In genomic region chr16:42277713-42278112, GRCm38 (mm10) we compare ENCODE assay signal across 17 mouse cellular contexts.
"Had no signal": no experiment of that assay in that cellular context is flagged by ENCODE, and none has a peak within 500 bp of the region (broad histone marks: within the 10 kb centered on the region; RNA-seq: fewer than 3 reads in every experiment).

No protein-coding gene starts in this region.

- H3K4me2 ChIP-seq: lung, embryonic 14.5 days; midbrain, embryonic 11.5 days; midbrain, embryonic 13.5 days; neural tube, embryonic 13.5 days; neural tube, embryonic 15.5 days had no signal

- DNase-seq: lung, adult 18-20 months; lung, embryonic 14.5 days; lung, postnatal 10 days; lung, postnatal 4 days; retina, postnatal 1 day; right cerebral cortex, adult 18-20 months; right cerebral cortex, postnatal 25 days; right cerebral cortex, postnatal 4 days; spleen, adult 18-20 months; thymus, adult 18-20 months; thymus, postnatal 14 days; thymus, postnatal 36 days had no signal

- H3K27me3 ChIP-seq: midbrain, embryonic 13.5 days; neural tube, embryonic 13.5 days; neural tube, embryonic 15.5 days had no signal

- H3K4me3 ChIP-seq: midbrain, embryonic 13.5 days; myocyte; neural tube, embryonic 13.5 days; neural tube, embryonic 15.5 days had no signal

- ATAC-seq: midbrain, embryonic 13.5 days had no signal

- H3K9me3 ChIP-seq: midbrain, embryonic 13.5 days; neural tube, embryonic 13.5 days; neural tube, embryonic 15.5 days had no signal

- H3K9ac ChIP-seq: lung, embryonic 14.5 days; midbrain, embryonic 13.5 days; neural tube, embryonic 13.5 days; neural tube, embryonic 15.5 days had no signal
